Mouse (Mus musculus) embryo, embryonic 11.5 days (tissue): ENCODE results near the gene Hoxa10.

ENCODE experiments used
- DNase-seq: peaks from one replicate; pipeline ENCODE4 v3.0.0-alpha.2; 2012; ENCODE audit warnings: low read depth, low spot score

Gene Hoxa10

GRCm38 (mm10) chr6:52183311-52184080 lies 57.2 kb downstream of the Hoxa10 start:
- DNase-seq = no peak

GRCm38 (mm10) chr6:52182793-52183192 lies 57.9 kb downstream of the Hoxa10 start:
- DNase-seq = no peak

- DNase-seq = no peak
Observed at GRCm38 (mm10) chr6:52182030-52182429, 58.6 kb downstream of the Hoxa10 start.
